Mouse (Mus musculus) large intestine, adult 2 months (tissue): ENCODE data around the gene Kat5. TPM values are rescaled to one million over a fixed set of nuclear protein-coding genes. Genes with fewer than 3 reads are reported as not detected.

Experiments
- DNase-seq: peaks from one replicate; pipeline ENCODE4 v3.0.0-alpha.2; 2012; ENCODE audit warnings: low read depth, low spot score
- WGBS: fragments of 180-500 bp; shearing (Covaris S2); methylation state at CpG from one replicate; pipeline ENCODE4 v1.1.7; 2018; 5-methylcytosine and 5-hydroxymethylcytosine counted together
- polyA plus RNA-seq: library from polyadenylated mRNA; depleted of rRNA; stranded (reverse); fragments of >200 nt; gene quantifications from 2 replicates; pipeline ENCODE4 v1.2.3, GENCODE M21; 2012; rRNA removed

Kat5 gene
- polyA plus RNA-seq: 43.6 and 54.2 TPM in 2 replicates

GRCm38 (mm10) chr19:5609547-5610404, at the start of gene Kat5:
Gene Kat5 (minus strand): TSS chr19:5610237.
- under 1% methylated on average over 55 of the region's 55 CpGs for WGBS

DNA sequence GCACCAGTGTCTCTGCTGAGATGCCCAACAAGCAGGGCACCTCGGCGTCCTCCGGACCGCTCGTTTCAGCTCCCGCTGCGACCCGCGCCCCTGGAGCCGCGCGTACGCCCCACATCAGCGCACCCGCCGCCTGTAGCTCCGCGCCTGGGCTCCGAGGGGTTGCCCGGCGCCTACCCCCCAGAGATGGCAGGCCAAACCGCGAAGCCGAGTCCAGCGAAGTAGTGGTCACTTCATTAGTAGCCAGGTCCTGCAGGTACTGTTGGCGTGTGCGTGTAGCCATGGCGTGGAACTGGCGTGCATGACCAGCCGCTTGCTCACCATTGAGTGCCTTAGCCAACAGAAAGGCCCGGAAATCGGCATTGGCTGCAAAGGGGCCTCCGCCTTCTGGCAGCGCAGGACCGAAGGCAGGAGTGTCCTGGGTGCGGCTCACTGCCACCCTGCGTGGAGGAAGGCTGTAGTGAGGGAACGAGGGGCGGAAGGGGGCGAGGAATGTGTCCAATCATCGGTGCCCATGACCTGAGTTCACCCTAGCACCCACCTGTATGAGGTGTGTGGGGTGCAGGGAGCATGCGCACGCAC, 44.8 kb upstream of the Kat5 start:
- DNase-seq: no peak

More at GRCm38 (mm10) chr19:5609547-5610404, at the start of gene Kat5:
- DNase-seq: peak; percentile 67

GRCm38 (mm10) chr19:5653969-5654719, 44.1 kb upstream of the Kat5 start:
- WGBS: 23% methylated on average over 62 of the region's 62 CpGs
- DNase-seq: peak; percentile 39

More for the DNA sequence above, 44.8 kb upstream of the Kat5 start:
- 39% methylated on average over 43 of the region's 43 CpGs for WGBS

DNA sequence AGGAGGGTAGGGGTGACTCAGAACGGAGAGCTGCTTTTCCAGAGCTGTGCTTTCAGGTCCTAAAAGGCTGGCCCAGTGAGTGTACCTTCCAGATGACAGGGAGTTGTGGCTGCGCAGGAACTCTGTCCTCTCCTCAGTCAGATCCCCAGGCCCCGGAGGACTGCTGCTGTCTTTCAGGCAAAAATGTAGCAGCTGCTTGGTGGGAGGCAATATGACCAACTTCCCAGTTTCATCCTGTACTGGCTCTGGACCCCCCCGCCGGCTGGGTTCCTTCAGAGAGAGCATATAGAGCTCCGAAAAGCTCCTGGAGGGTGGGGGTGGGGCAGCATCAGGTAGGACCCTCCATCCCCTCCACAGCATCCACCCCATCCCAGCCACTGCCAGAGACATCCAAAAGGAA, 42.5 kb upstream of the Kat5 start:
- WGBS: 90% methylated on average over 6 of the region's 6 CpGs

DNA sequence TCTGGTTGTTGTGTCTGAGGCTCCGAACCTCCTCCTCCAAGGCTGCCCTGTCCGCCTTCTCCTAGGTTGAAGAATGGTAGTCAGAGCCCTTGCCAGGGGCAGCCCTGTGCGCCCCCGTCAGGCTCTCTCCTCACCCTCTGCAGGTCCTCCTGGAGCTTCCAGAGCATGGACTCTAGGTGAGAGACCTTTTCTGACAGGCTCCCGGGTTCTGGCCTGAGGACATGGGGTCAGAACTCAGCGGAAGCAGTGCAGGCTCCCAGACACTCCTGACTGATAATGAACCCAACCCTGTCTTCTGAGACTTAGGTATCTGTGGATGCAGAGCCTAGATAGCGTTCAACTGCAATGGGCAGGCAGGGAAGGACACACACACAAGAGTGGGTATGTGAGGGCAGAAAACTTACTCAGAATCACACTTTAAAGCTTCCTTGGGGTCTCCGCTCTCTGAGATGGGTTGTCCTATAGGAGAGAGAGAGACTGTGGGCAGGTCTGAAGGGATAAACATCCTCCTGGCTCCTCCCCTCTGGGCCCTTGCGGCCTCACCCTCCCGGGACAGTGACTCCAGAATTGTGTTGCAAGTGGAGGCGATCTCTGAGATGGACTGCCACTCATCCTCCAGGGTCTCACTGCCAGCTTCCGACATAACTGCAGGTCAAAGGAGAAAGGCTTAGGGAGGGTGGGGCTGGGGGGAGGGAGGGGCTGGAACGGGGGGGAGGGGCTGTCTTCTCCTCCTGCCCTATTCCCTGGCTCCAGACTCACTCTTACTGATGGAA, 41.7 kb upstream of the Kat5 start:
- 77% methylated on average over 13 of the region's 13 CpGs for WGBS
- no peak for DNase-seq

More for the DNA sequence above, 42.5 kb upstream of the Kat5 start:
- no peak for DNase-seq

GRCm38 (mm10) chr19:5649298-5649741, 39.3 kb upstream of the Kat5 start:
- DNase-seq: no peak
- WGBS: 45% methylated on average over 6 of the region's 6 CpGs

DNA sequence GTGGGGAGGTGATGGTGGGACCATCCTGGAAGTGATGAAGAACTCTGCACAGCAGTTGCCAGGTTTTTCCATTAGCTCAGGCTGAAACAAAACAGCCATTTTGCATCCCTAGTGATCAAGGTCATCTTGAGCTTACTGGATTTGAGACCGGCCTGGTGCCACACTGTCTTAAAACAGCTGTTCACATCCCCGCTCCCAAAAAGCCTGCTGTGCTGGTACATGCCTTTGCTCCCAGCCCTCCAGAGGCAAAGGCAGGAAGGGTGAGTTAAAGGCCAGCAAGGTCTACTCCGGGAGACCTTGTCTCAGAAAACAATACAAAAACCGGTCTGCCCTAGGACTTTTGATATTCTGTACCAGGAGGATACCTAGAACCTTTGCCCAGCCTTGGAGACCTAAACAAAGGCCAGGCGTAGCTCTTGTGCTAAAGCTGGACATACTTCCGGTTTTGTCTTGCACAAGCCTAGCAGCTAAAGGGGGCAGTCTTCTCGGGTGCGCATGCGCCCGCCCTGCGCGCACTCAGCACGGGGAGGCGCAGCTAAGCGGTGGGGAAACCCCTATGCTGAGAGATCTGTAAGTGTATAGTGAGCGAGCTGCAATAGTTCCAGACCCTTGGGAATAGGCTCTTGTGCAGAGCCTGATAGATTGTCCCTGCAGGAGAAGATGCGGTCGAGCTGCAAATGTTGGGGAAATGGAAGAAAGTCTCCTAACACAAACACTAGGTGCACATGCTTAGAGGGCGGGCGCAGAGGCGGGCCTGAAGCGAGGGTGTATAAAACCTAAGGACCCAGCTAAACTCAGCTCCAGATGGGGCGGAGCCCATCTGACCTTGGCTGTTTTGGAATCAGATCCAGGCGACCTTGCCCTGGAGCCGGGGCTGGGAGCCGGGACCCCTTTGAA, 38.6 kb upstream of the Kat5 start:
- peak; percentile 35 for DNase-seq
- 4% methylated on average over 26 of the region's 26 CpGs for WGBS

GRCm38 (mm10) chr19:5647791-5648190, 37.8 kb upstream of the Kat5 start:
- no peak for DNase-seq
- WGBS: 90% methylated on average over 6 of the region's 6 CpGs

- DNase-seq: no peak
- 89% methylated on average over 8 of the region's 8 CpGs for WGBS
Observed at GRCm38 (mm10) chr19:5646731-5647330, 36.8 kb upstream of the Kat5 start.

GRCm38 (mm10) chr19:5645280-5645679, 35.2 kb upstream of the Kat5 start:
- no peak for DNase-seq
- 95% methylated on average over 9 of the region's 9 CpGs for WGBS

GRCm38 (mm10) chr19:5641641-5642040, 31.6 kb upstream of the Kat5 start:
- 89% methylated on average over 8 of the region's 8 CpGs for WGBS
- DNase-seq: no peak

DNA sequence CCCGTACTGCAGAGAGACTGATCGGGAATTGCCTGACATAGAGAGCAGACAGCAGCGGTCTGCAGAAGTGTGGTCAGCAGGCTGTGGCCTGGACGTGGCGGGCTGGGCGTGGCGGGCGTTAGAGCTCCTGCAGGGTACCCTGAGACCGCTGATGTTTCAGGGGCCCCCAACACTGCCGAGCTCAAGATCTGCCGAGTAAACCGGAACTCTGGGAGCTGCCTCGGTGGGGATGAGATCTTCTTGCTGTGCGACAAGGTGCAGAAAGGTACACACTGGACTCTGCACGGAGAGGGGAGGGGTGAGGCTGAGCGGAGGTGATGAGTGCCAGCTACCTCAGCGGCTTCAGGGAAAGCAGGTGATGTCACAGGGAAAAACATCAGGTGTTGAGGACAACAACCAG, 31.0 kb upstream of the Kat5 start:
- no peak for DNase-seq
- WGBS: 91% methylated on average over 17 of the region's 17 CpGs

DNA sequence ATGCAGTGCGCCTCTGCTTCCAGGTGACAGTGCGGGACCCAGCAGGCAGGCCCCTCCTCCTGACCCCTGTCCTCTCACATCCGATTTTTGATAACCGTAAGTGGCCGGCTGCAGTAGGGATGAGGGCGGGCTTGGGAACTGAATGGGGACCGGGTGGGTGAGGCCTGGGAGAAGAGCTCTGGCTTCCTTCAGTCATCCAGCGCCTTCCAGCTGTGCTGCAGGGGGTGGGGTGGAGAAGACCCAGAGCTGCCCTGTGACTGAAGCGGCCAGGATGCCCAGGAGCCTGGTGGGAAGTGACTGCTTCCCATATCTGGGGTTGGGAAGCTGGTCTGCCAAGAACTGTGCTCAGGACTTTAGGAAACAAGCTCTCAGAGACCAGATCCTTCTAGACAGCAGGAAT, 30.3 kb upstream of the Kat5 start:
- 87% methylated on average over 9 of the region's 9 CpGs for WGBS
- no peak for DNase-seq

DNA sequence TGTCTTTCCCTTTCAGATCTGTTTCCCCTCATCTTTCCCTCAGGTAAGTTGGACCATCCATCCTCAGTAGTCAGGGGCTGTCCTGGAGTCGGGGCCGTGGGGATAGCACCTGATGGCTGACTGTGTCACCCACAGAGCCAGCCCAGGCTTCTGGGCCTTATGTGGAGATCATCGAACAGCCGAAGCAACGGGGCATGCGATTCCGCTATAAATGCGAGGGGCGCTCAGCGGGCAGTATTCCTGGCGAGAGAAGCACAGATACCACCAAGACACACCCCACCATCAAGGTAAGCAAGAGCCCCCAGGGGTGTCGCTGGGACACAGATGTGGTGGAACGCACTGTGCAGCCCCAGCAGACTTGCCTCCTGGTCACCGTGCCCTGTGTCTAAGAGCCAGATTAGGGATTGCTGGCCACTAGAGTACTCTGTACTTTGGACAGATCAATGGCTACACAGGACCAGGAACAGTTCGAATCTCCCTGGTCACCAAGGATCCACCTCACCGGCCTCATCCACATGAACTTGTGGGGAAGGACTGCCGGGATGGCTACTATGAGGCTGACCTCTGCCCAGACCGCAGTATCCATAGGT, 28.5 kb upstream of the Kat5 start:
- no peak for DNase-seq
- 86% methylated on average over 18 of the region's 18 CpGs for WGBS

GRCm38 (mm10) chr19:5637069-5638047, 27.3 kb upstream of the Kat5 start, which contains the start of gene Rela:
Gene Rela (plus strand): TSS chr19:5637483.
- DNase-seq: peak; percentile 73
- WGBS: under 1% methylated on average over 109 of the region's 109 CpGs

- DNase-seq: peak; percentile 51
- 10% methylated on average over 12 of the region's 12 CpGs for WGBS
Observed at GRCm38 (mm10) chr19:5636571-5637041, 26.6 kb upstream of the Kat5 start.
